Mouse (Mus musculus) cerebellum, adult (tissue): Measurements from ENCODE around the gene Fhod1.

Experiments used
- ATAC-seq: cut with Nextera tagmentation; 2 replicates; pipeline ENCODE4 v1.9.2; 2017; ENCODE audit warnings: mild to moderate bottlenecking, moderate library complexity, mixed read lengths; ENCODE audit not compliant: insufficient number of reproducible peaks, low FRiP score, low TSS enrichment

The Fhod1 gene

GRCm38 (mm10) chr8:105325641-105326093, 22.1 kb downstream of the Fhod1 start:
- ATAC-seq: peak; percentile 64

GRCm38 (mm10) chr8:105323183-105323582, 24.6 kb downstream of the Fhod1 start:
- no peak for ATAC-seq

GRCm38 (mm10) chr8:105318662-105319190, 29.0 kb downstream of the Fhod1 start:
- ATAC-seq: no peak

- ATAC-seq: no peak
Observed at GRCm38 (mm10) chr8:105317941-105318340, 29.8 kb downstream of the Fhod1 start.

GRCm38 (mm10) chr8:105315073-105315769, 32.5 kb downstream of the Fhod1 start:
- ATAC-seq: no peak

- ATAC-seq: no peak
Observed at GRCm38 (mm10) chr8:105313622-105314402, 33.9 kb downstream of the Fhod1 start.

- no peak for ATAC-seq
Observed at GRCm38 (mm10) chr8:105312891-105313481, 34.8 kb downstream of the Fhod1 start.

- ATAC-seq: no peak
Observed at GRCm38 (mm10) chr8:105311718-105312117, 36.0 kb downstream of the Fhod1 start.

GRCm38 (mm10) chr8:105310118-105310517, 37.6 kb downstream of the Fhod1 start:
- ATAC-seq: no peak

GRCm38 (mm10) chr8:105309142-105309847, 38.5 kb downstream of the Fhod1 start:
- peak; percentile 74 for ATAC-seq

GRCm38 (mm10) chr8:105308428-105308827, 39.3 kb downstream of the Fhod1 start:
- ATAC-seq: no peak

GRCm38 (mm10) chr8:105307670-105308069, 40.1 kb downstream of the Fhod1 start:
- ATAC-seq: no peak

- no peak for ATAC-seq
Observed at GRCm38 (mm10) chr8:105306146-105306691, 41.5 kb downstream of the Fhod1 start.

- ATAC-seq: peak; percentile 14; the same call in 1 of the 2 replicates
Observed at GRCm38 (mm10) chr8:105305211-105306145, 42.3 kb downstream of the Fhod1 start, which contains the start of gene Elmo3. Gene Elmo3, plus strand, starts transcription at chr8:105305601.

GRCm38 (mm10) chr8:105304325-105305210, 43.2 kb downstream of the Fhod1 start:
- no peak for ATAC-seq

- no peak for ATAC-seq
Observed at GRCm38 (mm10) chr8:105303874-105304273, 43.9 kb downstream of the Fhod1 start.

GRCm38 (mm10) chr8:105303396-105303795, 44.4 kb downstream of the Fhod1 start:
- no peak for ATAC-seq

GRCm38 (mm10) chr8:105299962-105300361, 47.8 kb downstream of the Fhod1 start:
- ATAC-seq: no peak
